Mouse (Mus musculus) C2C12 (cell line): Measurements from ENCODE around the gene Pdcd7.

Experiments used
- CEBPB ChIP-seq: IDR thresholded peaks from one replicate; pipeline ENCODE4 v1.6.1; 2011; ENCODE audit warnings: low read depth, mild to moderate bottlenecking, control low read depth, moderate library complexity
- CTCF ChIP-seq: IDR thresholded peaks from one replicate; pipeline ENCODE4 v1.5.1; 2011; ENCODE audit not compliant: control insufficient read depth, insufficient read depth, insufficient read length
- MAX ChIP-seq: IDR thresholded peaks from one replicate; pipeline ENCODE4 v1.6.1; 2011; ENCODE audit warnings: mild to moderate bottlenecking, control low read depth
- MYOD1 ChIP-seq: IDR thresholded peaks from one replicate; pipeline ENCODE4 v1.6.1; 2011; ENCODE audit warnings: low read depth; ENCODE audit not compliant: control insufficient read depth, insufficient read length
- MYOG ChIP-seq: IDR thresholded peaks from one replicate; pipeline ENCODE4 v1.6.1; 2011; ENCODE audit not compliant: control insufficient read depth, insufficient read length; ENCODE audit errors: extremely low read depth
- USF1 ChIP-seq: IDR thresholded peaks from one replicate; pipeline ENCODE4 v1.6.1; 2011; ENCODE audit warnings: low read depth, mild to moderate bottlenecking, control low read depth, moderate library complexity

- TF ChIP-seq CTCF (no peak), MYOD1 (no peak), MAX (no peak), CEBPB (no peak), USF1 (no peak), MYOG (no peak)
These were observed 36.3 kb downstream of the Pdcd7 start for GRCm38 (mm10) chr9:65382031-65382750.
